Mouse (Mus musculus): ENCODE measurements at regions not wholly inside any gene's neighbourhood (a gene's known extent, or its start where the extent isn't known, plus 50 kb on each side); places are given as distances from the start of the nearest gene placed in this dataset.

DNA sequence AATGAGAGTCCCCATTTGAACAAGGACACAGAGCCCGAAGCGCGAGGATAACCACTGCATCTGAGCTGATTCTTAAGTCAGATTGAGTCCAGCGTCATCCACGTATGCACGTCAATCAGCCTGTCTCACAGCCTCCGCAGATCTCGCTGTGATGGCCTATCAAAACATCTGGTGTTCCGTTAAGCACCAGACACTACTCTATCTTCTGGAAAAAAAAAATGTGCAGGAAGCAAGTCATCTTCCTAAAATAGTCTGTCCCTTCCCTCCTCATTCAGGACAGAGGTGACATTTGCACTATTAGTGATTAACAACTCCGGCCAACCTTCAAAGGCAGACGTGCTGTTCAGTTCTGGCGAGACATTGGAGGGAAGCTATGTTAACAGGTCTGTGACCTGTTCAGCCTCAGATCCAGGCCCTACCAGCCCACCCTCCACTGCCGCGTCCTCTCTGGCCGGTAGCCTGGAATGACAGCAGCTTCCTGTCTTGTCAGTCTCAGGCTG lies 81.0 kb downstream of the Cpn2 start:
- TF ChIP-seq CTCF (IDR thresholded peaks at IDR 0.05; ENCODE audit: low read depth, low read length) (no peak), POLR2A (IDR thresholded peaks at IDR 0.05; ENCODE audit: insufficient read depth, low read length) (no peak), EP300 (IDR thresholded peaks at IDR 0.05; ENCODE audit: insufficient read depth, low read depth, low read length) (no peak)
